Mouse (Mus musculus) brain, embryonic 14.5 days (tissue): ENCODE measurements around the gene Mtmr10. TPM values are rescaled to one million over a fixed set of nuclear protein-coding genes. Genes with fewer than 3 reads are reported as not detected.

Source experiments
- DNase-seq: peaks from one replicate; pipeline ENCODE4 v3.0.0-alpha.2; 2011; ENCODE audit warnings: low read depth
- CTCF ChIP-seq: fragments of 200-500 bp; IDR thresholded peaks from 2 replicates; pipeline ENCODE4 v1.5.1; 2012; ENCODE audit warnings: inconsistent platforms, mild to moderate bottlenecking, moderate library complexity, borderline replicate concordance; ENCODE audit not compliant: insufficient read depth, insufficient read length; ENCODE audit errors: extremely low read depth
- POLR2A ChIP-seq: fragments of 200-500 bp; IDR thresholded peaks from 2 replicates; pipeline ENCODE4 v1.6.1; 2012; ENCODE audit warnings: mild to moderate bottlenecking, inconsistent platforms, borderline replicate concordance; ENCODE audit not compliant: poor library complexity, insufficient read depth, insufficient read length, severe bottlenecking; ENCODE audit errors: extremely low read depth
- polyA plus RNA-seq: library from polyadenylated mRNA; depleted of rRNA; stranded (reverse); fragments of >200 nt; gene quantifications from 2 replicates; pipeline ENCODE4 v1.2.3, GENCODE M21; 2012; rRNA removed

The Mtmr10 gene
- 6.8 and 10.0 TPM in 2 replicates for polyA plus RNA-seq

- peak; percentile 99 for DNase-seq
- TF ChIP-seq POLR2A (peak; percentile 75), CTCF (peak; percentile 36; the same call in 1 of the 2 replicates)
Observed at GRCm38 (mm10) chr7:64287414-64288091, at the start of gene Mtmr10. Gene Mtmr10, plus strand, starts transcription at chr7:64287653.

GRCm38 (mm10) chr7:64237747-64238146 is 49.7 kb upstream of the Mtmr10 start:
- DNase-seq, result peak; percentile 19

GRCm38 (mm10) chr7:64238410-64239086 is 48.9 kb upstream of the Mtmr10 start:
- TF ChIP-seq POLR2A (no peak), CTCF (no peak)
- DNase-seq, result no peak

More at GRCm38 (mm10) chr7:64237747-64238146, 49.7 kb upstream of the Mtmr10 start:
- TF ChIP-seq POLR2A, result no peak
- TF ChIP-seq CTCF, result no peak

- TF ChIP-seq CTCF (no peak), POLR2A (no peak)
- DNase-seq, result no peak
Observed at GRCm38 (mm10) chr7:64239138-64239805, 48.2 kb upstream of the Mtmr10 start.

GRCm38 (mm10) chr7:64239806-64240315 is 47.6 kb upstream of the Mtmr10 start:
- TF ChIP-seq CTCF, result no peak
- TF ChIP-seq POLR2A, result no peak
- DNase-seq, result peak; percentile 38

- DNase-seq, result no peak
- TF ChIP-seq CTCF, result no peak
- no peak for TF ChIP-seq POLR2A
Observed at GRCm38 (mm10) chr7:64242424-64242823, 45.0 kb upstream of the Mtmr10 start.

- TF ChIP-seq POLR2A (no peak), CTCF (no peak)
Observed at GRCm38 (mm10) chr7:64244371-64244770, 43.1 kb upstream of the Mtmr10 start.

GRCm38 (mm10) chr7:64246713-64247112 is 40.7 kb upstream of the Mtmr10 start:
- peak; percentile 24 for DNase-seq
- no peak for TF ChIP-seq POLR2A
- no peak for TF ChIP-seq CTCF

More at GRCm38 (mm10) chr7:64244371-64244770, 43.1 kb upstream of the Mtmr10 start:
- DNase-seq, result no peak

- DNase-seq, result no peak
- no peak for TF ChIP-seq POLR2A
- TF ChIP-seq CTCF, result no peak
Observed at GRCm38 (mm10) chr7:64248352-64248751, 39.1 kb upstream of the Mtmr10 start.

GRCm38 (mm10) chr7:64249715-64250114 is 37.7 kb upstream of the Mtmr10 start:
- no peak for DNase-seq
- no peak for TF ChIP-seq POLR2A
- TF ChIP-seq CTCF, result no peak

- no peak for DNase-seq
- no peak for TF ChIP-seq CTCF
Observed at GRCm38 (mm10) chr7:64250417-64250816, 37.0 kb upstream of the Mtmr10 start.
